Mouse (Mus musculus): ENCODE measurements around the gene Rhoj. TPM values are rescaled to one million over a fixed set of nuclear protein-coding genes. Genes with fewer than 3 reads are reported as not detected.
A peak's percentile ranks its signal among the peaks of the same experiment; 100 is the strongest.
"Not testable (repeated sequence)": the region's sequence is repeated elsewhere in the genome, so short reads cannot be mapped to it uniquely, and the experiment has no call there.

Gene Rhoj
- total and polyA plus RNA-seq, 2 experiments from 2014 or later = 18.9 to 37.6 TPM

GRCm38 (mm10) chr12:75340331-75340730, 32.2 kb downstream of the Rhoj start:
- no peak overlapping the region for H3K4me2 ChIP-seq (ENCODE audit: low read depth, low read length)
- H3K9me3 ChIP-seq (ENCODE audit: low read length) = no peaks in the 10 kb centered on the region
- WGBS = 94% methylated on average over 7 of the region's 7 CpGs
- no peak for DNase-seq (ENCODE audit: low spot score)
- ATAC-seq = no peak
- TF ChIP-seq CTCF (IDR thresholded peaks at IDR 0.05; ENCODE audit: low read depth) = no peak
- H3K27ac ChIP-seq = no peak overlapping the region
- no peaks in the 10 kb centered on the region for H3K27me3 ChIP-seq (ENCODE audit: insufficient read depth, low read length)
- H3K9ac ChIP-seq (replicated peaks; ENCODE audit: low read length) = no peak overlapping the region
- no peaks in the 10 kb centered on the region for H3K4me1 ChIP-seq (ENCODE audit: insufficient read depth, low read length)
- H3K36me3 ChIP-seq (ENCODE audit: insufficient read depth, low read length) = no peaks in the 10 kb centered on the region
- H3K4me3 ChIP-seq (ENCODE audit: low read length) = no peak overlapping the region

DNA sequence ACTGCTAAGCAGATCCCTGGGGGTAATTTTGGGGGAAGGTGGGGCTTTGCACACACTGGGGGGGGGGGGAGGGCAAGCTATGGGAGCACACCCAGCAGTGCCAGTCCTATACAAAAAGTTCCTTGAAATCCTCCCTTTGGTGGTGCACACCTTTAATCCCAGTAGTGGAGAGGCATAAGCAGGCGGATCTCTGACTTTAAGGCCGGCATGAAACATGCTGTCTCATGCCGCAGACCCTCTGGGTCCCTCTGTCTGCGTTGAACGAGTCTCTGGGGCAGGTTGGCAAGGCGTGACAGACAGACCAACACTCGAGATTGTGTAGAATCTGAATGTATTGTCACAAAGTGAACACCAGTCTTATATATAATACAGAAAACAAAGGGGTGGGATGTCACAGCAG, 40.4 kb downstream of the Rhoj start:
- WGBS = 85% methylated on average over 7 of the region's 7 CpGs
- DNase-seq (ENCODE audit: low spot score) = no peak
- no peaks in the 10 kb centered on the region for H3K9me3 ChIP-seq (ENCODE audit: low read length)
- ATAC-seq = no peak
- H3K27me3 ChIP-seq (ENCODE audit: insufficient read depth, low read length) = no peaks in the 10 kb centered on the region
- TF ChIP-seq CTCF (IDR thresholded peaks at IDR 0.05; ENCODE audit: low read depth) = no peak
- H3K4me1 ChIP-seq (ENCODE audit: insufficient read depth, low read length) = no peaks in the 10 kb centered on the region
- no peak overlapping the region for H3K9ac ChIP-seq (replicated peaks; ENCODE audit: low read length)
- H3K4me3 ChIP-seq (ENCODE audit: low read length) = no peak overlapping the region
- no peak overlapping the region for H3K27ac ChIP-seq
- H3K36me3 ChIP-seq (ENCODE audit: insufficient read depth, low read length) = no peaks in the 10 kb centered on the region
- H3K4me2 ChIP-seq (ENCODE audit: low read depth, low read length) = no peak overlapping the region

DNA sequence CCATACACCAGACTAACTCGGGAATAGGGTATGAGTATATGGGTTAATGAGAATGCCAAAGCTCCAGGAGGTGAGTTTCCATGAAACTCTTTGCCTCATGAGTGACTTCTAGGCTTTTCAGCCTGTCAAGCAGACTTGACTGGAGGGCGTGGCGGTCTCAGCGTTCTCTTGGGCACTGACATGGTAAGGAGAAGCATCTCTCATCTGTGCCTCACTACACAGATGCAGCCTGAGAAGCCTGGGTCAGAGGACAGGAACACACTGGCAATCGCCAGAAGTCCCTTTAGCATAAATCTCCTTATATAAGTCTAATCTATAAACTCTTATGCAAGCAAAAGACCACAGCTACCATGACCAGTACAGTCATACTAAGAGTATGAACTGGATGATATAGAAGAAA, 41.4 kb downstream of the Rhoj start:
- not testable (repeated sequence) for H3K4me1 ChIP-seq (ENCODE audit: insufficient read depth, low read length); H3K9me3 ChIP-seq (ENCODE audit: low read length); H3K36me3 ChIP-seq (ENCODE audit: insufficient read depth, low read length); ATAC-seq; H3K27ac ChIP-seq; H3K9ac ChIP-seq (replicated peaks; ENCODE audit: low read length); H3K4me2 ChIP-seq (ENCODE audit: low read depth, low read length); H3K4me3 ChIP-seq (ENCODE audit: low read length); DNase-seq (ENCODE audit: low spot score); H3K27me3 ChIP-seq (ENCODE audit: insufficient read depth, low read length)
- 76% methylated on average over 5 of the region's 5 CpGs for WGBS

DNA sequence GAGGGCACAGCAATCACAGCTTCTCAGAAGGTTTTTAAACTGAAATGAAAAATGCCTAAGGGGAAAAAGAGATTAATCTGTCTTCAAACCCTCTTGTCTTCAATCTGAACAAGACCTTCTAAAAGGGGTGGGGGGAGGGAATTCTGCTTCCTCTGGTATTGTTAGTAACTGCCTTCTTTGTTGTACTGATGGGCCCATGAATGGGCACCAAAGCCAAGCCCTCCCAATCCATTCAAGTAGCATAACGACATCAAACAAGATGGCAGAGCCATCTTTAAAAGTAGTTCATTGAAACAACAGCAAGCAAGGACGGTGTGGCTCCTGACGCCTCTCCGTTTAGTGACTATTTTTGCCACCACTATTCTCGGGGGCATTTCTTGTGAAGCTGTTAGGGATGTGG, 42.6 kb downstream of the Rhoj start:
- Histone ChIP-seq H3K9ac (replicated peaks; ENCODE audit: low read length) (no peak overlapping the region), H3K9me3 (ENCODE audit: low read length) (no peaks in the 10 kb centered on the region), H3K27ac (no peak overlapping the region), H3K4me2 (ENCODE audit: low read depth, low read length) (no peak overlapping the region), H3K4me3 (ENCODE audit: low read length) (no peak overlapping the region), H3K36me3 (ENCODE audit: insufficient read depth, low read length) (no peaks in the 10 kb centered on the region), H3K4me1 (ENCODE audit: insufficient read depth, low read length) (no peaks in the 10 kb centered on the region), H3K27me3 (ENCODE audit: insufficient read depth, low read length) (no peaks in the 10 kb centered on the region)
- DNase-seq (ENCODE audit: low spot score) (no peak), ATAC-seq (no peak)
- no peak for TF ChIP-seq CTCF (IDR thresholded peaks at IDR 0.05; ENCODE audit: low read depth)
- 77% methylated on average over 5 of the region's 5 CpGs for whole genome bisulfite sequencing

- H3K9ac ChIP-seq (replicated peaks; ENCODE audit: low read length) = no peak overlapping the region
- H3K4me2 ChIP-seq (ENCODE audit: low read depth, low read length) = no peak overlapping the region
- no peak for ATAC-seq
- H3K4me3 ChIP-seq (ENCODE audit: low read length) = no peak overlapping the region
- H3K27ac ChIP-seq = no peak overlapping the region
- DNase-seq (ENCODE audit: low spot score) = no peak
- H3K36me3 ChIP-seq (ENCODE audit: insufficient read depth, low read length) = no peaks in the 10 kb centered on the region
- WGBS = 72% methylated on average over 7 of the region's 7 CpGs
- no peaks in the 10 kb centered on the region for H3K27me3 ChIP-seq (ENCODE audit: insufficient read depth, low read length)
- no peaks in the 10 kb centered on the region for H3K4me1 ChIP-seq (ENCODE audit: insufficient read depth, low read length)
- no peaks in the 10 kb centered on the region for H3K9me3 ChIP-seq (ENCODE audit: low read length)
- no peak for TF ChIP-seq CTCF (IDR thresholded peaks at IDR 0.05; ENCODE audit: low read depth)
Observed at GRCm38 (mm10) chr12:75351846-75352245, 43.7 kb downstream of the Rhoj start.

GRCm38 (mm10) chr12:75352410-75352809, 44.3 kb downstream of the Rhoj start:
- no peak overlapping the region for H3K9ac ChIP-seq (replicated peaks; ENCODE audit: low read length)
- ATAC-seq (no peak), DNase-seq (ENCODE audit: low spot score) (peak; percentile 47)
- H3K27me3 ChIP-seq (ENCODE audit: insufficient read depth, low read length) = no peaks in the 10 kb centered on the region
- no peak overlapping the region for H3K4me3 ChIP-seq (ENCODE audit: low read length)
- no peak overlapping the region for H3K4me2 ChIP-seq (ENCODE audit: low read depth, low read length)
- no peaks in the 10 kb centered on the region for H3K36me3 ChIP-seq (ENCODE audit: insufficient read depth, low read length)
- H3K4me1 ChIP-seq (ENCODE audit: insufficient read depth, low read length) = no peaks in the 10 kb centered on the region
- no peaks in the 10 kb centered on the region for H3K9me3 ChIP-seq (ENCODE audit: low read length)
- H3K27ac ChIP-seq = no peak overlapping the region
- TF ChIP-seq CTCF (IDR thresholded peaks at IDR 0.05; ENCODE audit: low read depth) = no peak
- 34% methylated on average over 6 of the region's 6 CpGs for WGBS

DNA sequence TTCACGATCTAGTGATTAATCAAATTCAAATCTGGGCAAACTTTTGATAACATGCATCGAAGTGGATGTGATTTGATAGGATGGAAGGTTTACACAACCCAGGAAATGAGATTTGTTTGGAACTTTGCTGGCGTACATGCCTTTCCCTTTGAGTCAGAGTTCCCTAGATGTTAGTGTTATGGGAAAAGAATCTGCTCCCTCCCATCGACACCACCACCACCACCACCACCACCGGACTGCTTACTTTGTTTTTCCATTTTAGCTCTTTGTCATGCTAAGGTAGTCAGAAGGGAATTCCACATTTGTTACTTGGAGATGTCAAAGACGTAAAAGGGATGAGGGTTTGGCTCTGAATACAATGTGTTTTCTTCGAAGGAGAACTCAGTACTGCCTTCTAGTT, 46.2 kb downstream of the Rhoj start:
- ATAC-seq = no peak
- H3K4me1 ChIP-seq (ENCODE audit: insufficient read depth, low read length) = no peaks in the 10 kb centered on the region
- no peak overlapping the region for H3K27ac ChIP-seq
- 68% methylated on average over 7 of the region's 7 CpGs for WGBS
- no peak overlapping the region for H3K4me3 ChIP-seq (ENCODE audit: low read length)
- H3K27me3 ChIP-seq (ENCODE audit: insufficient read depth, low read length) = no peaks in the 10 kb centered on the region
- H3K36me3 ChIP-seq (ENCODE audit: insufficient read depth, low read length) = no peaks in the 10 kb centered on the region
- DNase-seq (ENCODE audit: low spot score) = no peak
- no peaks in the 10 kb centered on the region for H3K9me3 ChIP-seq (ENCODE audit: low read length)
- no peak overlapping the region for H3K9ac ChIP-seq (replicated peaks; ENCODE audit: low read length)
- no peak overlapping the region for H3K4me2 ChIP-seq (ENCODE audit: low read depth, low read length)
- TF ChIP-seq CTCF (IDR thresholded peaks at IDR 0.05; ENCODE audit: low read depth) = no peak
